Mouse (Mus musculus) C2C12 (cell line): ENCODE measurements at regions not wholly inside any gene's neighbourhood (a gene's known extent, or its start where the extent isn't known, plus 50 kb on each side); places are given as distances from the start of the nearest gene placed in this dataset.

Experiments
- CEBPB ChIP-seq: IDR thresholded peaks from one replicate; pipeline ENCODE4 v1.6.1; 2011; ENCODE audit warnings: low read depth, mild to moderate bottlenecking, control low read depth, moderate library complexity
- CTCF ChIP-seq: IDR thresholded peaks from one replicate; pipeline ENCODE4 v1.5.1; 2011; ENCODE audit not compliant: control insufficient read depth, insufficient read depth, insufficient read length
- MYOD1 ChIP-seq: IDR thresholded peaks from one replicate; pipeline ENCODE4 v1.6.1; 2011; ENCODE audit warnings: low read depth; ENCODE audit not compliant: control insufficient read depth, insufficient read length
- MYOG ChIP-seq: IDR thresholded peaks from one replicate; pipeline ENCODE4 v1.6.1; 2011; ENCODE audit not compliant: control insufficient read depth, insufficient read length; ENCODE audit errors: extremely low read depth
- USF1 ChIP-seq: IDR thresholded peaks from one replicate; pipeline ENCODE4 v1.6.1; 2011; ENCODE audit warnings: low read depth, mild to moderate bottlenecking, control low read depth, moderate library complexity

- no peak for TF ChIP-seq MYOG
- no peak for TF ChIP-seq CTCF
- TF ChIP-seq MYOD1 = no peak
- TF ChIP-seq USF1 = no peak
- no peak for TF ChIP-seq CEBPB
Observed at GRCm38 (mm10) chr3:22006113-22006512, 70.3 kb upstream of the Tbl1xr1 start.
